10 mouse cellular contexts compared by ENCODE assay signal in genomic region chr16:76293765-76294463, GRCm38 (mm10).
A peak's percentile ranks its signal among the peaks of the same experiment; 100 is the strongest.
DNase-seq lines count a peak whose midpoint lies in the region; ATAC-seq and TF ChIP-seq lines count a peak whose summit lies in the region.
"Had no signal": no experiment of that assay in that cellular context is flagged by ENCODE, and none has a peak within 500 bp of the region (broad histone marks: within the 10 kb centered on the region; RNA-seq: fewer than 3 reads in every experiment).

No protein-coding gene starts in this region.

- TF ChIP-seq CTCF in lung, postnatal 0 days (IDR thresholded peaks at IDR 0.05), result no peak
- TF ChIP-seq CTCF in lung, adult 2 months (IDR thresholded peaks at IDR 0.05; ENCODE audit: insufficient read depth, low read length), result no peak

- TF ChIP-seq EP300 in lung, postnatal 0 days (IDR thresholded peaks at IDR 0.05), result no peak

- H3K9me3 ChIP-seq in lung, postnatal 0 days (ENCODE audit: low read length), result no peaks in the 10 kb centered on the region
- H3K9me3 ChIP-seq: midbrain, embryonic 13.5 days had no signal

- H3K36me3 ChIP-seq in lung, postnatal 0 days (ENCODE audit: insufficient read depth, low read length), result peaks cover 32% of the 10 kb centered on the region

- no peak overlapping the region for H3K4me2 ChIP-seq in lung, postnatal 0 days (replicated peaks; ENCODE audit: low read depth, low read length)
- H3K4me2 ChIP-seq: midbrain, embryonic 13.5 days had no signal

- WGBS in lung, postnatal 0 days, result 81% methylated on average over 20 of the region's 20 CpGs
- WGBS in lung, adult 2 months, result 84% methylated on average over 20 of the region's 20 CpGs

- H3K9ac ChIP-seq in lung, postnatal 0 days (replicated peaks; ENCODE audit: low read depth), result no peak overlapping the region
- H3K9ac ChIP-seq: midbrain, embryonic 13.5 days had no signal

- no peaks in the 10 kb centered on the region for H3K27me3 ChIP-seq in lung, postnatal 0 days (replicated peaks; ENCODE audit: insufficient read depth, low read length)
- H3K27me3 ChIP-seq: midbrain, embryonic 13.5 days had no signal

- intact Hi-C loops in heart, postnatal 25 days (cut with DNase I), result loop anchor here (5.0 kb wide), 1 partner anchor 78 kb away; the partner anchor contains the start of gene Nrip1
- intact Hi-C loops in left cerebral cortex, postnatal 36 days (cut with DNase I), result no loop called here

- no peaks in the 10 kb centered on the region; the same call in 1 of the 2 replicates for H3K4me1 ChIP-seq in lung, postnatal 0 days (ENCODE audit: insufficient read depth, low read depth, low read length)
- H3K4me1 ChIP-seq in lung, adult 2 months (ENCODE audit: control insufficient read depth, insufficient read depth, low read length), result peaks cover 2% of the 10 kb centered on the region; the same call in 1 of the 2 replicates

- no peak for DNase-seq in lung, postnatal 0 days (ENCODE audit: low spot score)
- no peak for DNase-seq in lung, adult 2 months
- peak; percentile 82 for DNase-seq in c-Kit-positive CD71-positive TER-119-positive erythroid progenitor cells, embryonic 14.5 days (ENCODE audit: low spot score)
- peak; percentile 34 for DNase-seq in heart, postnatal 25 days (ENCODE audit: low spot score)
- DNase-seq in left cerebral cortex, adult 9 months (ENCODE audit: low spot score in 2 of 2), result no peak
- DNase-seq in cerebellum, postnatal 14 days, result no peak
- DNase-seq in left cerebral cortex, postnatal 36 days (ENCODE audit: low spot score in 2 of 2), result no peak
- DNase-seq: cerebellum, adult 9-10 months had no signal

- TF ChIP-seq POLR2A in lung, adult 2 months (IDR thresholded peaks at IDR 0.05; ENCODE audit: borderline replicate concordance, extremely low read depth, low read depth, low read length), result no peak

- ATAC-seq in lung, postnatal 0 days, result 0 out of 2 replicates have a peak, but pooled peaks have one; percentile 20
- ATAC-seq in megakaryocyte-erythroid progenitor cell, adult 5-6 weeks (replicated peaks; ENCODE audit: low FRiP score, low TSS enrichment, poor library complexity, severe bottlenecking), result peak; percentile 89
- ATAC-seq: midbrain, embryonic 13.5 days had no signal

- no peak overlapping the region for H3K27ac ChIP-seq in lung, postnatal 0 days (ENCODE audit: low read length)
- H3K27ac ChIP-seq: midbrain, embryonic 13.5 days had no signal

- no peak overlapping the region for H3K4me3 ChIP-seq in lung, postnatal 0 days (ENCODE audit: low read depth, low read length)
- H3K4me3 ChIP-seq in lung, adult 2 months (replicated peaks; ENCODE audit: extremely low read depth, low read depth, low read length), result no peak overlapping the region
- H3K4me3 ChIP-seq: midbrain, embryonic 13.5 days had no signal

Comparison
In these comparisons a context has a peak if more than half of its experiments do, and no peak if none do; other contexts are left out.
1. DNase-seq: peak in c-Kit-positive CD71-positive TER-119-positive erythroid progenitor cells, embryonic 14.5 days (single experiment) and heart, postnatal 25 days (single experiment); none in lung, postnatal 0 days (single experiment), lung, adult 2 months (single experiment), left cerebral cortex, adult 9 months (0 of 2), cerebellum, postnatal 14 days (0 of 2) and left cerebral cortex, postnatal 36 days (0 of 2).